Mouse (Mus musculus): Measurements from ENCODE around the gene Clta.
"Not testable (repeated sequence)": the region's sequence is repeated elsewhere in the genome, so short reads cannot be mapped to it uniquely, and the experiment has no call there.

Clta gene

DNA sequence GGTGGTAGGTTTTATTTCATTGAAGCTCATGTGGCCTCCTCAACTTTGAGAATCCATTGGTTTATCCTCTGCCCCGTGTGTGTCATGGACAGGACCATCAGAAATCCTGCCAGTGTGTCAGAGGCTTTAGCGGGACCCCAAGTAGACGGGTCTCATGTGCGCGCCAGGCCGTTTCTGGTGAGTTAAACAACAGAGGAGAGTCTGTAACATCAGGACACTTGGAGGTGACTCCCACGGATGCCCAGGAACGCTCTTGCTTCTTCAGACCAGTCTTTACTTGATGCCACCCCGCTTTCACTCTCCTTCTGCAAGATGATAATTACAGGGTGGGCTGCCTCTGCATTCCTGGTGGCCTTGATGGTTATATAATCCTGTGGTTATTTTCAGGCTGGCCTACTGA, 19.4 kb downstream of the Clta start:
- DNase-seq (ENCODE audit: low read depth, low spot score): no peak

DNA sequence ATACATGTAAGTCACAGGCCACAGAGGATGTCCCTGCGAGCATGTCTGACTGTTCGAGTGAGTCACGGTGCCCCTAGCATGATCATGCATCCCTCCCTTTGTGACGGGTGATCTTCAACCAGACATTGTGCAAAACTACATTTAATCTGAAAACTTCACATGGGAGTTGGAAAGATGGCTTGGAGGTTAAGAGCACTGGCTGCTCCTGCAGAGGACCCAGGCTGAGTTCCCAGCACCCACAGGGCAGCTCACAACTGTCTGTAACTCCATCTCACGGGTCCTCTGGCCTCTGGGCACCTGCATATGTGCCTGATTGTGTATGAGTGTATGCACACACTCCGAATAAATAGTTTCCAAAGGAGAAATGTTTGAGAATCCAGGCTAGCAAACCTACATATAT, 20.0 kb downstream of the Clta start:
- no peak for DNase-seq (ENCODE audit: low read depth, low spot score)

DNA sequence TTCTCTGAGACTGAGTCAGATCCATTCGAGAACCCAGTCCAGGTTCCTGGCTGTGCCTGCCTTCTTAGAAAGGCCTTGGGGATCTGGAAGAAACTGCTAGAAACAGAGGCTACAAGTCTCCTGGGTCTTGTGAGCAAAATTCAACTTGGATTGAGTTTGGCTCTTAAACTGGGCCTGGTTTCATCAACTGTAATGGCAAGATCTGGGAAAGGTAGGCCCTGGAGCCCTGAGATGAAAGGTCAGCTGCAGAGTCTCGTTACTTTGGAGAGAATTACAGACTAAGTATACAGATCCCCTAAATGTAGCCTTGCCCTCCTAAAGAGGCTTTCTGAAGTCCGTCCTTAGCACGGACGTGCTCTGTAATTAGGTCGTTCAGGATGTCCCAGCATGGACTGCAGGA, 21.3 kb downstream of the Clta start:
- DNase-seq (ENCODE audit: low read depth, low spot score): no peak

DNA sequence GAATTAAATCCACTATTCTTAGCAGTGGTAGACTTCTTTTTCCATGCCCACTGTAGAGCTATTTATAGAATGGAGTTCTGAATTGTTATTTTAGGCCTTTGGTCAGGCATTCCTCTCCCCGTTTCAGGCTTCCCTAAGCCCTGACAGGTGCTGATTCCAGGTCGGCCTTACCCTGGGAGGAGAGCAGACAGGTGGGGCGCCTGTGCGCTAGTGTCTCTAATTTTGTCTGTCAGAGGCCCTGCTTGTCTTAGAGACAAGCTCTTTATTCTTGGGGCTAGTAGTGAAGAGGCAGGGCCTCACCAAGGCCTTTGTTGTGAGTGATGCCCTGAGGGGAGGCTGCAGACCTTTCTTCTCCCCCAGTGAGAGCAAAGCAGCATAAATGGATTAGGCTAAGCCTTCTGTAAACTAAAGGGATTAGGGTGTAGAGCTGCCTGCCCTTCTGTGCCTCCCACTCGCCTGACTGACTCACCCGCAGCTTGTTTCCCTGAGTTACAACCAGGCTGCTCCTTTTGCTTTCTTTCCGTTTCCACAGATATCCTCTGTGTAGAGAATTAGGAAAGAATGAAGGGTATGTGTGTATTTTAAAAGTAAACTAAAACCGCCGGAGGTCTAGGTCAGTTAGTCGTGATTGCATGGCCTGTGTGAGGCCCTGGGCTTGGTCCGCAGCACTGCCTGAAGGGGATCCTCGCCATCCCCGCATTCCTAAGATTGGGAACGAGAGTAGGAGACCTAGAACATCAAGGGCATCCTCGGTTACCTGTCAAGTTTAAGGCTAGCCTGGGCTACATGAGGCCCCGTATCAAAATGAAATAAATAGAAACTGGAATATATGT, 24.3 kb downstream of the Clta start:
- peak; percentile 72 for DNase-seq (ENCODE audit: low read depth, low spot score)

DNA sequence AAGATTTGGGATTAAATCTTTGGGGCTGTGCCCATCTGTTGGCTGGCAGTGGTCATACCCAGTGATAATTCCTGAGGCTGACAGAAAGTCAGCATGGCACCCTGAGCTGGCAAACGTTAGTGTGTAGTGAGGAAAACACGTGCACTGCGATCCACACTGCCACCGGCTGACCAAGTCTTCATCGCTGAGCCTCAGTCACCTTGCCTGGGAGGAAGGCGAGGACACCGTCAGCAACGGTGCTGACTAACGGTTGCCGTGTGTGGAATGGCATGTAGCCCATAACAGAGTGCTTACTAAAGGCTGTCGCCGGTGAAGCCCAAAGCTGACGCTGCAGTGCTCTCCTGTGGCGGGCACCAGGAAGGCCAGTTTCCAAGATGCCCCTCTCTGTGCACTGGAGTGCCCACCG, 25.4 kb downstream of the Clta start:
- DNase-seq (ENCODE audit: low read depth, low spot score): no peak

DNA sequence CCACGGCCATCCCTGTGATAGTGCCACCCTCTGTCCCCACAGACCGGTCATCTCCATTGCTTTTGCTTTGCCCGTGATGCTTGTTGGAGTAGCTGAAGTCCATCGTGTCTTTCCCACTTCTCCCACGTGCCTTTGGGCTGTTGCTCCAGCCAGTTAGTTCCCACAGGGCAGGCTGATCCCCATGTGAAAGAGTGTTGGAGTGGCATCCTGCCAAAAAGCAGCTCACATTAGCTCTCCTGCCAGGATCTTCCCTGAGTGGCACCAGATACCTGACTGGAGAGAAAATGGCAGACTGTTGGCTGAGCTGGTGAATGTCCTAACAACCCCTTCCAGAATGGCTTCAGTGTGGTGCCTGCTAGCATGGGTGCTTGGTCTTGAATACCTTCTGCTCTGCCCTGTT, 27.3 kb downstream of the Clta start:
- no peak for DNase-seq (ENCODE audit: low read depth, low spot score)

DNA sequence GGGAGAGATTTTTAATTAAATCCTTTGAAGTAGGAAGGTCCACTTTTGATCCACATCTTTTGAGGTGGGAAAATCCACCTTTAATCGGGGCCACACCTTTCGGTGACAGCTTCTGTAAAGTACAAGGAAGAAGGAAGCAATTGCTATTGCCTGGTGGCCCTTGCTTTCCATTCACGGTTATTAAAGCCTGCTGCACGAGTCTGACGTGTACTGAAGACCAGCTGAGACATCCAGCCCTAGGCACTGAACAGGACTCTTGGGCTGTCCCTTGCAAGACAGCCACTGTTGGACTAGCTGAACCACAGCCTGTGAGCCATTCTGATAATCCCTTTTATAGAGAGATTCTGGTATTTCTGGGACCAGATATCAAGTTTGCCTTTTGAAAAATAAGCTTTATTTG, 32.2 kb downstream of the Clta start:
- DNase-seq (ENCODE audit: low read depth, low spot score): no peak

DNA sequence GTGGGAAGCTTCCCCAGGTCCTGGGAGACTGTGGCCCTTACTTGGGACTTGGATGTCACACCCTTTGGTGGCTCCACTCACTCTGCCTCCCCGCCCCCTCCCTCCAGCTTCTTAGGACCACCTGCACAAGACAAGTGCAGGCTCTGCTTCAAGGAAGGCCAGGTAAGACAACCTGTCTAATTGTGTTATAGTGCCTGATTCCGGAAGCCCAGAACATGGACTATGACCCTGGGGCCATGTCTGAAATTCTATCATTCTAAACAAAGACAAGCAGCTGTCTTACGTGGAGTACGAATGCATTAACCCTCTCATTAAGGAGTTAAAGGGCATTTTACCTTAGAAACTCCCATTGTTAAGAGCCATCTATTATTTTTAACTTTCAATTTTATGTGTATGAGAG, 36.5 kb downstream of the Clta start:
- no peak for DNase-seq (ENCODE audit: low read depth, low spot score)

DNA sequence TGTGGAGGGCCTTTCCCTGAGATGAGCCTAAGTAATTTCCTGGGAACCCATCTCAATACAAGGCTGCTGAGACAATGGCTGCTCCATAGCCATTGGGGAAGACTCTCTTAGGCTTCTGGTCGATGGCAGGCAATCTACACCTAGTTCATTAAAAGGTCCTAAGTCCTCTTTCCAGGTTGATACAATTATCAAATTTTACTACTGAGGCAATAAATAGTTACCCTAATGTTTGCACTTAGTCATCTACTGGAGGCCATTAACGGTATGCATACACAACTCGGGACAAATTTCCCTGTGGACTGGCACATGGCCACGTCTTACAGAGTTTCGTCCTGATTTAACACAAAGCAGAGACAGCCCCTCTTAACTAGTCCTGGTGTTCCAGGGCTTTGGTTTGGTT, 38.2 kb downstream of the Clta start:
- no peak for DNase-seq (ENCODE audit: low read depth, low spot score)

DNA sequence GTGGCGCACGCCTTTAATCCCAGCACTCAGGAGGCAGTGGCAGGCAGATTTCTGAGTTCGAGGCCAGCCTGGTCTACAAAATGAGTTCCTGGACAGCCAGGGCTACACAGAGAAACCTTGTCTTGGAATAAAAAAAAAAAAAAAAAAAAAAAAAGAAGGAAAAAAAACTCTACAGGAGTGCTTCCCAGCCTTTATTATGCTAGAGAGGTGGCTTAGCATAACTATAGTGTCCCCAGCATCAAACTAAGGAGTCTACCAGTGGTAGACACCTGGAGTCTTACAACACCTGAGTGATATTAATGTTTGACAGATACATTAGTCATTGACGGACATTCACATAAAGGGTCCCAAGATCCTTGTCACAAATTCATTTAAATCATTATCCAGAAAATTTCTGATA, 38.9 kb downstream of the Clta start:
- DNase-seq (ENCODE audit: low read depth, low spot score): not testable (repeated sequence)

DNA sequence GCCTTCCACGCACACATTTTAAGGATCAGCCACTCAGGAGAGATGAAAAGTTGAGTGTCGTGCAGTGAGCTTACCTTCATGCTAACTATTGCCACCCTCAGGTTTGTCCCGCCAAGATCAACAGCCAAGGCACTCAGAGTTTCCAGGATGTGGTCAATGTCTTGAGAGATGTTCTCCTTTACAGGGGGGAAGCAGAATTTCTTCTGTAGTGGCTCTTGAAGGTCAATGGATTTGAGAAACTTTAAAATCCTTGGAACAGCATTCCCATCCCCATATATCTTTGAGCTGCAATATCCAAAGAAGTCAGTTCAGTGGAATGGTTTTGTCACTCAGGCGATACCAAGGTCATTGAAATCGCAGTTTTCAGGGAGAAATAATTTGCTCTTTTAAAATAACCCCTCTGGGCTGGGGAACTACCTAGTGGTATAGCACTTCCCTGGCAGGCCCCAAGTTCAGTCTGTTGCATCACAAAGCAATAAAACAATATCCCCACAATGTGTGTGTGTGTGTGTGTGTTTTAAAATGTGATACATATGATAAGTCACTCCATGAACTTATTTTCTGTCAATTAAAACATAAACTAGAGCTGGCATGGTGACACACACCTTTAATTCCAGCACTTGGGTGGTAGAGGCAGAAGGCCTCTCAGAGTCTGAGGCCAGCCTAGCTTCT, 40.6 kb downstream of the Clta start:
- no peak for DNase-seq (ENCODE audit: low read depth, low spot score)

DNA sequence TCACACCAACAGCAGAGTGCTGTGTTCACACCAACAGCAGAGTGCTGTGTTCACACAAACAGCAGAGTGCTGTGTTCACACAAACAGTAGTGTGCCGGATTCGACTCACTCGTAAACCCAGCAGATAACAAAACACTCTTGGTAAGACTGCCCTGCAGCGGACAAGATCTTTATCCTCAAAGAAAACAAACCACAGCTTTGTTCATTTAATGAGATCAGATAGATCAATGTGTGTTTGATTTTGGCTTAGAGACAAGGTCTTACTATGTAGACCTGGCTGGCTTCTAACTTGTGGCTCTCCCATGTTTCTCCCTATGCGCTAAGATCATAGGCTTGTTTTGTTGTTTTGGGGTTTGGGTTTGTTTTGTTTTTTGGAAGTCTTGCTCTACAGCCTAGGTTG, 41.8 kb downstream of the Clta start:
- DNase-seq (ENCODE audit: low read depth, low spot score): no peak

DNA sequence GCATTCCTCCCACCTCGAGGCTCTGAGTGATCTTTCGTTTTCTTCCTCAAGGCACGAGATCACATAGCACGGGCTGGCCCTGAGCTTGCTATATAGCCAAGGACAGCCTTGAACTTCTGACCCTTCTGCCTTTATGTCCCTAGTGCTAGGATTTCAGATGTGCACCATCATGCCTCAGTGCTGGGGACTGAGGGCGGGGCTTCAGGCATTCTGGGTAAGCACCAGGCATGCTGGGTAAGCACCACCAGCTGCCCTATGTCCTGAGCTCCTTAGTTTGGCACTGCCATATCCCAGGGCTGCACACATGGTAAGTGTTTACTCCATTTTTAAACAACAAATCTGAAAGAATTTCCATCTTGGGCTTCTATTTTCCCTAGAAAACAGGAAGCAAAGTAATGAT, 45.6 kb downstream of the Clta start:
- DNase-seq (ENCODE audit: low read depth, low spot score): no peak

DNA sequence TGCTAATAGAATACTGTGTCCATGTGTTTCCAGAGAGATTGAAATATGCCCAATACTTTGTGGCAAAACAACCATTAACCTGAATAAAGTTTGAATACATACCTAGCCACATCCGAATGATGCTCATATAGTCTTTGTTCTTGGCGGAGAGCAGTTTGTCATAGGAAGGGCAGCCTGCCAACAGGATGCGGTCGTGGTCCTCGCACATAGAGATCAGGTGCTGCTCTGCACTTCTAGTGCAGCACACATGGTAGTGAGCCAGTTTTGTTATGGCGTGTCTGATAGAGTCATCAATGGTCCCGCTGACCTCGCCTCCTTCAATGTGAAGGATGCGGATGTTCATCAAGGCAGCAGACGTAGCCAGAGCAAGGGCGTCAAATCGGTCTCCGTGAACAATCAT, 55.4 kb downstream of the Clta start:
- no peak for DNase-seq (ENCODE audit: low read depth, low spot score)

DNA sequence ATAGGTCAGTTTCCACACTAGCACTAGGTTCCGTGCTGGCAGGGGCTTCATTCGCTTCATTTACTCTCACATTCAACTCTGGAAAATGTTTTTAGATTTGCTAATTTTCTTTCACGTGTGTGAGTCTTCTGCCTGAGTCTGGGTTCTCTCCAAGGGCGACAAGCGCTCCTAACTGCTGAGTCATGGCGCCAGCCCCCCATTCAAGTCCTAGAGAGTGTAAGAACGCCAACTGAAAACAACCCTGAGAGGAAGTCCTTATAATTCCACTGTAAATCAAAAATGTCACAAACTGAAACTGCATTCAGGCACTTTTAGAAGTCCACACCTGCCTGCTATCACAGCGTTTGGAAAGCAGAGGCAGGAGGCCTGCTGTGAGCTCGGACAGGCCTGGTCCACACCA, 57.8 kb downstream of the Clta start:
- DNase-seq (ENCODE audit: low read depth, low spot score): no peak

DNA sequence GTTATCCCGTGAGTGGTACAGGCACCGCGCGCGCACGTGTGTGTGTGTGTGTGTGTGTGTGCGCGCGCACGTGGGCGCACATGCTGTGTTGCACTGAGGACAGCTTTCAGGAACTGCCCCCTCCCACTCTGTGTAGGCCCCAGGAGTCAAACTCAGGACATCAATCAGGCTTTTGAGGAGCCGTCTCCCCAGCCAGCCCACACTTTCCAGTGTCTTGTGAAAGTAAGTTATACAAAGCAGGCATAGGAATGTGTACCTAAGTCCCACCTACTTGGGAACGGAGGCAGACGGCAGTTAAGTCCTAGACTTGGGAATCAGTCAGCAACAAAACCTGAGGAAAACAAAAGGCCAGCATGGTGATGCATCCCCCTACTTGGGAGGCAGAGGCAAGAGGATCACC, 58.6 kb downstream of the Clta start:
- no peak for DNase-seq (ENCODE audit: low read depth, low spot score)

DNA sequence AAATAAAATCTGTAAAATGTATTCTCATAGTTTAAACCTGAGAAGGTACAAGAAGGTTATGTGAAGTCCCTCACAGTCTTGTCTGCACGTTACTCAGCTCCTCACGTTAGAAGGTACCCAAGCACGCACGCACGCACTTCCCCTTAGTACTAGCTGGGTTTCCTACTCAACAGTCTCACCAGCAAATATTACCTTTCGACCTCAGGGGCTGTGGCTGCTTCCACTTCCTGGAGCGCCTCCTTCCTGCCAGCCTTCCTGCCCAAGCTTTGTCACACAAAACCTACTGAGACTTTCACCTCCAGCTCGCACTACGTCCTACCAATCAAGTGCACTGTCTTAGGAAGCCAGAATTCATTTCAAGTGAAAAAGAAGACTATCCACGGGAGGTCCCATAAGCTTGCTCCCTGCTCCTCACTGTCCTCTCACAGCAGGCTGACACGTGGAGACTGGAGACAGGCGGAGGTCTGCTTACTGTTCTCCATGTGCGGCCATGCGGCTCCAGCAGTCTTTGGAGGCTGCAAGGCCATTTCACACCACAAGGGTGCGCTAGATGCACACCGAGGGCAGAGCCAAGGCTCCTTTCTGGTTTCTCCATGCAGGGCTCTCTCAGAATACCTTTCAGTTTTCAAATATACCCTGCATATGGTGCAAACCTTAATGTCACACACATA, 61.2 kb downstream of the Clta start:
- peak; percentile 70 for DNase-seq (ENCODE audit: low read depth, low spot score)

DNA sequence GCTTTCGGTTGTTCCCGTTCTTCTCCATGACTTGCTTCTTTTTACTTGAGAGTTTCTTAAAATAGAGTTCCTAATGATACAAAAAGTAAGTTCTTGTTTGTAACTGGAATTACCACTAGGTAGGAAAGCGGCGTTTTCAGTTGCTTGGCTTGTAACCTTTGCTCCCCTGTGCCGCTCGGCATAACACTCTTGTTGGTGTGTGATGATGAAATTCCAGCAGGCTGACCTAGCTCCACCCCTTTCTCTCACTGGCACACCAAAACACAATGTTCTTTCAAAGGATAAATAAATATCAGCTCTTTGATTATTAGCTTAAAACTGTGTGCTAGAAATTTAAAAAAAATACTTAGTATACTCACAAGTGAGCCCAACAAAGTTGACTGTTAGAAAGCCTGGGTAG, 62.6 kb downstream of the Clta start:
- no peak for DNase-seq (ENCODE audit: low read depth, low spot score)

DNA sequence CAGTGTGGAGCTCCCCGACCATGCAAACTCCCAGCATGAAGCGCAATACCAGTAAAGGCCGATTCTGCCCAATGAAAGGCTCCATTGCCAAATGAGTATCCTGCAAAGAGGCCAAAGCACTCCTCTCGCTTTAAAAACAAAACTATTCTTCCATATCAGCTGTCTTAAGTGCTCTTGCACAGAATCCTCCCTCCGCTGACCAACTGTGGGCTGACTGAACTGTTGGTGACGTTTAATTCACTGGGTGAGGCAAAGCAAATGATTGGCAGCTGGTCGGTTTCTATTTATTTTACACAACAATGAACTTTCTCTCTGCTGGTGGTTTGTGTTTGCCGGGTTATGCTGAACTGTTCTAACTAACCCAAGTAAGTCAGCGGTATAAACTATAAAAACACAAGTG, 64.5 kb downstream of the Clta start:
- no peak for DNase-seq (ENCODE audit: low read depth, low spot score)

DNA sequence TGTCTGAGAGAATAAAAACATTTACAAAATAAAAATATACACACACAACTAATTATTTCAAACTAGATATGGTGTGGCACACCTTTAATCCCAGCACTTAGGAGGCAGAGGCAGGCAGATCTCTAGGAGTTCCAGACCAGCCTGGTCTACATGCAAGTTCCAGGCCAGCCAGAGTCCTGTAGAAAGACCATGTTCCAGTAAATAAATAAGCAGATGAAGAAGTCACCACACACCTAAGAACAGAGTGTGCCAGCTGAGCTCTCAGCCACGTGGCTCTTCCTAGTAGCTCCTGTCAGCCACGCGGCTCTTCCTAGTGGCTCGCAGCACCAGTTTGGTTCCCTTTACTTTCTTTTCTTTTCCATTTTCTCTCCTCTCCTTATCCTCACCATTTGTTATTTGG, 65.2 kb downstream of the Clta start:
- DNase-seq (ENCODE audit: low read depth, low spot score): no peak

DNA sequence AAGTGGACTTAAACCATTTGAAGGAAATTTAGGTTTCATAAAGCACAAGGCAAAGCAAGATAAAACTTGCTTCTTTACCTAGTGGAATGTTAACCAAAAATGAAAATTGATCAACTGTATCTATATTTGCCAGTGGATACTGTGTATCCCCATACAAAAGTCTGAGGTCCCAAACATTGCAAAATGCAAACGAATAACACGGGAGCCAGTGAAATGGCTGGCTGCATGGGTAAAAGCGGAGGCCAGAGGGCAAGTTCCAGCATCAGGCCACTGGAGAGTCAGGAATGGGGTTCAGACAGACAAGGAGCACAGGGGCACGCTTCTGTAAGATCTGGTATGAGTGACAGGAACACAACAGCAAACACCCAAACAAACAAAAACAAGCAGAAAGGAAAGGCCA, 66.4 kb downstream of the Clta start:
- DNase-seq (ENCODE audit: low read depth, low spot score): no peak

DNA sequence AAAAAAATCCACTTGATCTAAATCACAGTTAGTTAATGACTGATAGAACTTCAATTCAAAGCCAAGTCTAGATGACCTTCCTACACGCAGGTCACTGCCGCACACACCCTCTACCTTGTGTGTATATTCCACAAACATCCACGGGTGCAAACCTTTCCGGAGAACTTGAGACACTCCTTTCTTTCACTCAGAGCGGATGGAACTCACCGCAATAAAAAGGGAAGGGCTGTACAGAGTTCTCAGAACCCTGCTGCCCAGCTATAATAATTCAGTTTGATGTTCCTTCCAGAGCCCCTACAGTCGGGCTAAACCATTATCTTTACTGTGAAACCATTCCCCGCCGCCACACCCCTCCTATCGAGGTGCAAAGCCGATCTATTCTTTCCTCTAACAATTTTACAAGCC, 67.5 kb downstream of the Clta start:
- no peak for DNase-seq (ENCODE audit: low read depth, low spot score)
